Mouse (Mus musculus) frontal cortex, postnatal 25 days (tissue): ENCODE measurements around the gene Olfr648.

ENCODE experiments used
- DNase-seq, 2 experiments: peaks; one replicate each; pipeline ENCODE4 v3.0.0; 2022; ENCODE audit warnings: low spot score in 2 of 2

Gene Olfr648

GRCm38 (mm10) chr7:104183292-104183691 lies at the start of gene Olfr648:
Gene Olfr648, minus strand, starts transcription at chr7:104183392.
- DNase-seq, result no peak

- no peak for DNase-seq
Measured at GRCm38 (mm10) chr7:104231203-104231602, 48.0 kb upstream of the Olfr648 start.

- no peak for DNase-seq
Measured at GRCm38 (mm10) chr7:104218701-104219569, 35.7 kb upstream of the Olfr648 start, which contains the start of gene Trim6. Gene Trim6, plus strand, starts transcription at chr7:104218793.

- DNase-seq, result no peak
Measured at GRCm38 (mm10) chr7:104217881-104218280, 34.7 kb upstream of the Olfr648 start.

GRCm38 (mm10) chr7:104216011-104216535 lies 32.9 kb upstream of the Olfr648 start:
- no peak for DNase-seq

- DNase-seq, result no peak
Measured at GRCm38 (mm10) chr7:104206197-104206596, 23.0 kb upstream of the Olfr648 start.

- DNase-seq, result peak; percentile 14 to 22
Measured at GRCm38 (mm10) chr7:104199822-104200221, 16.6 kb upstream of the Olfr648 start.

- no peak for DNase-seq
Measured at GRCm38 (mm10) chr7:104195885-104196284, 12.7 kb upstream of the Olfr648 start, which contains the start of gene Olfr649. Gene Olfr649, minus strand, starts transcription at chr7:104195985.

- DNase-seq, result no peak
Measured at GRCm38 (mm10) chr7:104191275-104191674, 8.1 kb upstream of the Olfr648 start.

GRCm38 (mm10) chr7:104179074-104179473 lies 4.1 kb downstream of the Olfr648 start:
- no peak for DNase-seq

GRCm38 (mm10) chr7:104178422-104179054 lies 4.7 kb downstream of the Olfr648 start:
- no peak for DNase-seq

- no peak for DNase-seq
Measured at GRCm38 (mm10) chr7:104175085-104175484, 8.1 kb downstream of the Olfr648 start.

GRCm38 (mm10) chr7:104169634-104170204 lies 13.5 kb downstream of the Olfr648 start:
- DNase-seq, result no peak

- no peak for DNase-seq
Measured at GRCm38 (mm10) chr7:104167105-104167504, 16.1 kb downstream of the Olfr648 start.

- DNase-seq, result no peak
Measured at GRCm38 (mm10) chr7:104150456-104150855, 32.7 kb downstream of the Olfr648 start, which contains the start of gene Ubqlnl. Gene Ubqlnl, minus strand, starts transcription at chr7:104150556.

GRCm38 (mm10) chr7:104143179-104143578 lies 40.0 kb downstream of the Olfr648 start, which contains the start of gene Ubqln3:
Gene Ubqln3, minus strand, starts transcription at chr7:104143279.
- no peak for DNase-seq

GRCm38 (mm10) chr7:104137305-104137704 lies 45.9 kb downstream of the Olfr648 start, which contains the start of gene Olfr643:
Gene Olfr643, minus strand, starts transcription at chr7:104137405.
- no peak for DNase-seq

- DNase-seq, result no peak
Measured at GRCm38 (mm10) chr7:104129726-104130125, 53.5 kb downstream of the Olfr648 start, which contains the start of gene Ubqln5. Gene Ubqln5, minus strand, starts transcription at chr7:104129826.
